14 mouse cellular contexts compared by ENCODE assay signal in the genomic region with DNA sequence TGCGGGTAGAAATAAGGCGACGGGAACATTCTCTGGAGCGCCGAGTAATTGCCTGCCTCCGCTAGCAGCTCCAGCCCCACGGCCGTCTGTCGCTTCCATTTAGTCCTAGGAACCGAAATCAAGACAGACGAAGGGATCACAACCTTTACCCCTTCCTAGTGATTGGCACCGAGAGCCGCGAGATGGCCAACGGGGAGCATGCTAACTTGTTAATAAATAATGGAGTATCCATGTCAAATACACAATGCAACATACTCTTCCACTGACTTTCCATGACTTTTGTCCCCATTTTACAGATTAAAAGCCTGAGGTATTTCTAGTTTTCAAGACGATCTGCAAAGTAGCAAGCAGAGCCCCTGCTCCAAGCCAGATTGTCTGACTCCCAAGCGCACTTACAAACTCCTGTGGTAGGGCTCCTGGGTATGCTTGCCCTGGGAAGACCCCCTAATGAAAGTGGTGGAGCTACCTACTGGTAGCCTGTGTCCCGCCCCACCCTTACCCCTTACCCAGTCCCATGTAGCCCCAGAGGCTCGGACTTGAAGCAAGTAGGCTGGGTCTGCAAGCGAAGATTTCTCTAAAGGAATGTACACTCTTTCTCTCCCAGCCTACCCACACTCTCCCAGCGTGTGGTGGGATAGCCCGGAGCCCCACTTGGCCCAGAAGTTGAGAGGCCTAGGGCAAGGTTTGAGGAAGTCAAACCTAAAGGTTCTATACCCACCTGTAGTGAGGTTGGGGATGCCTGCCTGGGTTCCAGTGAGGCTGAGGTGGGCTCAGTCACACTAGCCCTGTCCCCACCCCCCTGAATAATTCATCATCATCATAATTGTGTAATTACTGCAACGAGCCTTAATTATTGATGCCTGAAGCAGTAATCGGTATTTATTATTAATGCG. TPM values are rescaled to one million over a fixed set of nuclear protein-coding genes. Genes with fewer than 3 reads are reported as not detected.
DNase-seq lines count a peak whose midpoint lies in the region; ATAC-seq and TF ChIP-seq lines count a peak whose summit lies in the region.
"Had no signal": no experiment of that assay in that cellular context is flagged by ENCODE, and none has a peak within 500 bp of the region (broad histone marks: within the 10 kb centered on the region; RNA-seq: fewer than 3 reads in every experiment).

No protein-coding gene starts in this region.

- no peak for ATAC-seq in heart, postnatal 0 days (ENCODE audit: insufficient read depth, low read depth)
- no peak for ATAC-seq in hindbrain, embryonic 12.5 days (ENCODE audit: low FRiP score)
- no peak for ATAC-seq in midbrain, embryonic 14.5 days (ENCODE audit: low FRiP score, low TSS enrichment)
- no peak for ATAC-seq in stomach, postnatal 0 days (ENCODE audit: low FRiP score, low TSS enrichment)
- ATAC-seq in forebrain, postnatal 0 days: no peak

- peak overlapping the region; percentile 37 for H3K4me3 ChIP-seq in heart, postnatal 0 days (ENCODE audit: low read depth, low read length)
- peak overlapping the region; percentile 48 to 49; a peak in 2 of 4 replicates for H3K4me3 ChIP-seq in ES-E14 (ENCODE audit: insufficient read depth in 1 of 2, low read depth in 1 of 2, low read length in 2 of 2, poor library complexity in 1 of 2, severe bottlenecking in 1 of 2)
- peak overlapping the region; percentile 6 for H3K4me3 ChIP-seq in hindbrain, embryonic 12.5 days
- peak overlapping the region; percentile 43 for H3K4me3 ChIP-seq in midbrain, embryonic 14.5 days (replicated peaks; ENCODE audit: low read depth, low read length)
- H3K4me3 ChIP-seq in stomach, postnatal 0 days (ENCODE audit: low read depth, low read length): no peak overlapping the region
- H3K4me3 ChIP-seq in forebrain, postnatal 0 days (ENCODE audit: low read depth, low read length): no peak overlapping the region
- H3K4me3 ChIP-seq: erythroblast, embryonic 14.5 days; lung, embryonic 15.5 days had no signal

- no peaks in the 10 kb centered on the region for H3K9me3 ChIP-seq in heart, postnatal 0 days (replicated peaks; ENCODE audit: control insufficient read depth, low read length)
- H3K9me3 ChIP-seq in ES-E14 (ENCODE audit: control insufficient read depth, insufficient read depth, low read depth, low read length): no peaks in the 10 kb centered on the region
- H3K9me3 ChIP-seq in hindbrain, embryonic 12.5 days (replicated peaks): no peaks in the 10 kb centered on the region
- H3K9me3 ChIP-seq in midbrain, embryonic 14.5 days (ENCODE audit: control insufficient read depth, low read length): no peaks in the 10 kb centered on the region
- H3K9me3 ChIP-seq in stomach, postnatal 0 days (ENCODE audit: control insufficient read depth, low read length): no peaks in the 10 kb centered on the region
- H3K9me3 ChIP-seq in forebrain, postnatal 0 days (ENCODE audit: low read length): no peaks in the 10 kb centered on the region
- H3K9me3 ChIP-seq: lung, embryonic 15.5 days had no signal

- H3K4me2 ChIP-seq in heart, postnatal 0 days (ENCODE audit: low read depth, low read length): no peak overlapping the region
- H3K4me2 ChIP-seq in hindbrain, embryonic 12.5 days (replicated peaks): peak overlapping the region; percentile 44; the same call in 1 of the 2 replicates
- peak overlapping the region; percentile 54 for H3K4me2 ChIP-seq in midbrain, embryonic 14.5 days (ENCODE audit: low read length)
- no peak overlapping the region for H3K4me2 ChIP-seq in stomach, postnatal 0 days (replicated peaks; ENCODE audit: low read depth)
- H3K4me2 ChIP-seq in forebrain, postnatal 0 days (ENCODE audit: low read depth): no peak overlapping the region

- TF ChIP-seq EP300 in heart, postnatal 0 days (IDR thresholded peaks at IDR 0.05; ENCODE audit: low read depth): no peak
- no peak for TF ChIP-seq EP300 in stomach, postnatal 0 days (optimal IDR thresholded peaks at IDR 0.05)

- H3K27ac ChIP-seq in heart, postnatal 0 days (ENCODE audit: low read depth): no peak overlapping the region
- H3K27ac ChIP-seq in ES-E14 (ENCODE audit: insufficient read depth, low read depth, low read length, poor library complexity, severe bottlenecking): no peak overlapping the region
- H3K27ac ChIP-seq in hindbrain, embryonic 12.5 days: no peak overlapping the region
- H3K27ac ChIP-seq in midbrain, embryonic 14.5 days (replicated peaks; ENCODE audit: low read depth, low read length): peak overlapping the region; percentile 87
- no peak overlapping the region for H3K27ac ChIP-seq in stomach, postnatal 0 days (replicated peaks)
- H3K27ac ChIP-seq in forebrain, postnatal 0 days (ENCODE audit: low read depth, low read length): no peak overlapping the region
- H3K27ac ChIP-seq: lung, embryonic 15.5 days had no signal

- in situ Hi-C loops in ES-E14 (cut with MboI; ENCODE audit: low sequenced_read_pairs in 2 of 2, unreplicated experiment in 2 of 2): loop anchor here in 1 of 2 experiments (25.0 kb wide), 1 partner anchor 327 kb away; no protein-coding TSS in a partner anchor

- H3K27me3 ChIP-seq in heart, postnatal 0 days (ENCODE audit: control insufficient read depth, insufficient read depth, low read length): peaks cover 86% of the 10 kb centered on the region
- H3K27me3 ChIP-seq in hindbrain, embryonic 12.5 days: peaks cover 100% of the 10 kb centered on the region
- H3K27me3 ChIP-seq in midbrain, embryonic 14.5 days (ENCODE audit: control insufficient read depth, insufficient read depth, low read length): peaks cover 79% of the 10 kb centered on the region
- H3K27me3 ChIP-seq in stomach, postnatal 0 days (ENCODE audit: control insufficient read depth, insufficient read depth, low read length): peaks cover 30% of the 10 kb centered on the region
- peaks cover 76% of the 10 kb centered on the region for H3K27me3 ChIP-seq in forebrain, postnatal 0 days (ENCODE audit: insufficient read depth, low read length)

- H3K4me1 ChIP-seq in heart, postnatal 0 days (ENCODE audit: control insufficient read depth, insufficient read depth): peaks cover 9% of the 10 kb centered on the region; the same call in 1 of the 2 replicates
- peaks cover 0 to 4% of the 10 kb centered on the region in 2 experiments; a peak in 2 of 4 replicates for H3K4me1 ChIP-seq in ES-E14 (ENCODE audit: control insufficient read depth in 2 of 2, insufficient read depth in 2 of 2, low read length in 2 of 2, poor library complexity in 1 of 2)
- peaks cover 40% of the 10 kb centered on the region for H3K4me1 ChIP-seq in hindbrain, embryonic 12.5 days
- H3K4me1 ChIP-seq in midbrain, embryonic 14.5 days (ENCODE audit: control insufficient read depth, insufficient read depth, low read length): peaks cover 41% of the 10 kb centered on the region
- no peaks in the 10 kb centered on the region for H3K4me1 ChIP-seq in stomach, postnatal 0 days (replicated peaks; ENCODE audit: control insufficient read depth, insufficient read depth)
- no peaks in the 10 kb centered on the region for H3K4me1 ChIP-seq in forebrain, postnatal 0 days (ENCODE audit: insufficient read depth)

- DNase-seq in heart, postnatal 0 days (ENCODE audit: low spot score): no peak
- DNase-seq in heart, postnatal 14 days: no peak
- no peak for DNase-seq in ES-E14 (ENCODE audit: low read depth, low spot score)
- DNase-seq in midbrain, embryonic 14.5 days: peak; percentile 38
- DNase-seq in yolk sac, embryonic 10.5 days (ENCODE audit: low spot score): no peak
- no peak for DNase-seq in stomach, postnatal 0 days (ENCODE audit: low spot score)
- no peak for DNase-seq in forebrain, postnatal 0 days
- DNase-seq: heart, postnatal 10 days; right cerebral cortex, adult 18-20 months; thymus, postnatal 25 days had no signal

- WGBS in heart, postnatal 0 days: 11% methylated on average over 25 of the region's 25 CpGs
- 4% methylated on average over 25 of the region's 25 CpGs for WGBS in hindbrain, embryonic 12.5 days
- WGBS in midbrain, embryonic 14.5 days: 6% methylated on average over 25 of the region's 25 CpGs
- WGBS in stomach, postnatal 0 days: 10% methylated on average over 25 of the region's 25 CpGs
- 6% methylated on average over 25 of the region's 25 CpGs for WGBS in forebrain, postnatal 0 days

- TF ChIP-seq CTCF in heart, postnatal 0 days (IDR thresholded peaks at IDR 0.05; ENCODE audit: low read depth): no peak
- no peak for TF ChIP-seq CTCF in stomach, postnatal 0 days (IDR thresholded peaks at IDR 0.05; ENCODE audit: low read depth)
- no peak for TF ChIP-seq CTCF in forebrain, postnatal 0 days (IDR thresholded peaks at IDR 0.05; ENCODE audit: low read depth)

- intact Hi-C loops in heart, postnatal 14 days (cut with DNase I): no loop called here

- H3K9ac ChIP-seq in heart, postnatal 0 days (replicated peaks; ENCODE audit: low read depth, low read length): no peak overlapping the region
- 0 out of 2 replicates have a peak overlapping the region, but pooled peaks have one; percentile 2 for H3K9ac ChIP-seq in ES-E14 (ENCODE audit: insufficient read depth, low read depth, low read length, poor library complexity, severe bottlenecking)
- no peak overlapping the region for H3K9ac ChIP-seq in hindbrain, embryonic 12.5 days
- peak overlapping the region; percentile 59 for H3K9ac ChIP-seq in midbrain, embryonic 14.5 days (replicated peaks; ENCODE audit: low read length)
- no peak overlapping the region for H3K9ac ChIP-seq in stomach, postnatal 0 days (ENCODE audit: low read length)
- H3K9ac ChIP-seq in forebrain, postnatal 0 days: no peak overlapping the region
- H3K9ac ChIP-seq: lung, embryonic 15.5 days had no signal

- 0 out of 2 replicates have a peak, but pooled peaks cover 8% of the 10 kb centered on the region for H3K36me3 ChIP-seq in heart, postnatal 0 days (replicated peaks; ENCODE audit: control insufficient read depth, insufficient read depth, low read length)
- no peaks in the 10 kb centered on the region for H3K36me3 ChIP-seq in ES-E14 (ENCODE audit: control insufficient read depth, insufficient read depth, low read length, poor library complexity, severe bottlenecking)
- H3K36me3 ChIP-seq in hindbrain, embryonic 12.5 days: 0 out of 2 replicates have a peak, but pooled peaks cover 9% of the 10 kb centered on the region
- peaks cover 14% of the 10 kb centered on the region for H3K36me3 ChIP-seq in midbrain, embryonic 14.5 days (ENCODE audit: control insufficient read depth, insufficient read depth, low read length)
- 0 out of 2 replicates have a peak, but pooled peaks cover 3% of the 10 kb centered on the region for H3K36me3 ChIP-seq in stomach, postnatal 0 days (ENCODE audit: control insufficient read depth, insufficient read depth, low read length)
- peaks cover 12% of the 10 kb centered on the region; the same call in 1 of the 2 replicates for H3K36me3 ChIP-seq in forebrain, postnatal 0 days (ENCODE audit: insufficient read depth)
- H3K36me3 ChIP-seq: lung, embryonic 15.5 days had no signal

RNA-seq across cellular contexts. Expression of gene Barhl1, which starts 6.4 kb away (rescaled TPM):
- not detected in 2 replicates for total RNA-seq in heart, postnatal 0 days (2014; rRNA removed; ENCODE audit: low replicate concordance)
- not detected in 2 replicates for polyA plus RNA-seq in heart, postnatal 0 days (2015; fragmentation: Nextera tagmentation; extraction: Ambion mirVana)
- total RNA-seq in heart, postnatal 14 days (2021): not detected
- 0.18 and 0.26 TPM in 2 replicates for total RNA-seq in ES-E14 (2012; rRNA removed)
- polyA plus RNA-seq in hindbrain, embryonic 12.5 days (2016; fragmentation: Nextera tagmentation; extraction: Ambion mirVana): 9.0 and 9.9 TPM in 2 replicates
- 58.4 and 61.6 TPM in 2 replicates for polyA plus RNA-seq in midbrain, embryonic 14.5 days (2014; fragmentation: Nextera tagmentation; extraction: Ambion mirVana)
- polyA plus RNA-seq in stomach, postnatal 0 days (2015; fragmentation: Nextera tagmentation; extraction: Ambion mirVana): not detected in 2 replicates
- 0.38 and 0.57 TPM in 2 replicates for total RNA-seq in forebrain, postnatal 0 days (2014; rRNA removed)
- polyA plus RNA-seq in forebrain, postnatal 0 days (2015; fragmentation: Nextera tagmentation; extraction: Ambion mirVana): 0.16 and 1.0 TPM in 2 replicates
- total RNA-seq: gastrocnemius, adult 18-20 months; heart, postnatal 10 days had no signal
- polyA plus RNA-seq: erythroblast, embryonic 14.5 days; lung, embryonic 15.5 days had no signal

Comparison
In these comparisons a context has a peak if more than half of its experiments do, and no peak if none do; other contexts are left out.
1. H3K4me2 ChIP-seq: peak in hindbrain, embryonic 12.5 days (single experiment) and midbrain, embryonic 14.5 days (single experiment); none in heart, postnatal 0 days (single experiment), stomach, postnatal 0 days (single experiment) and forebrain, postnatal 0 days (single experiment).
2. H3K4me3 ChIP-seq: peak in heart, postnatal 0 days (single experiment), ES-E14 (2 of 2), hindbrain, embryonic 12.5 days (single experiment) and midbrain, embryonic 14.5 days (single experiment); none in stomach, postnatal 0 days (single experiment) and forebrain, postnatal 0 days (single experiment).
3. H3K9ac ChIP-seq: peak in ES-E14 (single experiment) and midbrain, embryonic 14.5 days (single experiment); none in heart, postnatal 0 days (single experiment), hindbrain, embryonic 12.5 days (single experiment), stomach, postnatal 0 days (single experiment) and forebrain, postnatal 0 days (single experiment).